Mouse (Mus musculus) kidney, adult 11 months (tissue): ENCODE measurements around the gene Irf8.
A peak's percentile ranks its signal among the peaks of the same experiment; 100 is the strongest.

Experiments
- DNase-seq: peaks from one replicate; pipeline ENCODE4 v3.0.0; 2022

Irf8 gene

DNA sequence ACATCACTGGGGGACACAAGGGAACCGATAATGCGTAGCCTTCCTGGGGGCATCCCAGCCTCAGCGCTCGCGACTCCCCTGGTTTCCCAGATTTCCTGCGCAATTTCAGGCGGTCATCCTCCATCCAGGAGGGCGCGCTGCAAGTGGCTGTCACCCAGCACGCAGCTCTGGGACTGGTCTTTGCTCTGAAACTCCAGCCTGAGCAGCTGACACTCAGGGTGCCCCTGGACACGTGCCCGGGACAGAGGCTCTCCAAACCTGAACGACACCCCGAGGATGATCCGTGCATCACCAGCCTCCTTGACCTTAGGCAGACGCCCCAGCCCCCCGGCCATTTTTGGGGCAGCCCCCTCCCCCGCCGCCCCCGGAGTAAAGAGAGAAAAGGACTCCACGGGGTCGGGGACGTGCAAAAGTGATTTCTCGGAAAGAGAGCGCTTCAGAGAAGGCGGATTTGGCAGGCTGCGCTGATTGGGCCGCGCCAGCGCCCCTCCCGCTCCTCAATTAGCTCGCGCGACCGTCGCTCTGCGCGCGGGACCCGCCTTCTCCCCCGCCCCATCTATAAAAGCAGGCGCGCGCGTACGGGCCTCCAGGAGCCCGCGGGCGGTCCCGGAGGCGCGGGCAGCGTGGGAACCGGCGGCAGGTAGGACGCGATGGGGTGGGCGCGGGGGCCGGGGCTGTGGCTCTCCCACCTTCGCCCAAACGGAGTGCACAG, at the start of gene Irf8:
Gene Irf8, plus strand, starts transcription at position 589 of the 712 bp plus-strand sequence.
- DNase-seq = peak; percentile 87

DNA sequence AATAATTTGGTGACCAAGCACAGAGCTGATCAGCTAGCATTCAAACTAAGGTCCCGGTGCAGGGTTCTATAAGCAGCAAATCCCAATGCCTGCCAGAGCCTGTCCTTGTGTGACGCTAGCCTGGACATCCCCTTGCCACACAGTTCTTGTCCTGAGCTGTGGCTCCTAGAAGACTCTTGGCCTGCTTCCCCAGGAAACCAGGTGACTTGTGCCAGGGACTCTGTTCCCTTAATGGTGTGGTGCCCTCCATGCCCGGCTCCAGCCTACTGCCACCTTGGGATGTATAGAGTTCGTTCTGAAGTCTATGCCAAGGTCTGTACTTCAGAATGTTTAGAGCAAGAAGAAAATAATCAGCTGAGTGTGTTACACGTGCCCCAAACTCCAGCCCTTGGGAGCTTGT, 49.6 kb upstream of the Irf8 start:
- no peak for DNase-seq

GRCm38 (mm10) chr8:120687786-120688185, 48.4 kb upstream of the Irf8 start:
- peak; percentile 65 for DNase-seq

- DNase-seq = no peak
Measured at GRCm38 (mm10) chr8:120688511-120688910, 47.6 kb upstream of the Irf8 start.

DNA sequence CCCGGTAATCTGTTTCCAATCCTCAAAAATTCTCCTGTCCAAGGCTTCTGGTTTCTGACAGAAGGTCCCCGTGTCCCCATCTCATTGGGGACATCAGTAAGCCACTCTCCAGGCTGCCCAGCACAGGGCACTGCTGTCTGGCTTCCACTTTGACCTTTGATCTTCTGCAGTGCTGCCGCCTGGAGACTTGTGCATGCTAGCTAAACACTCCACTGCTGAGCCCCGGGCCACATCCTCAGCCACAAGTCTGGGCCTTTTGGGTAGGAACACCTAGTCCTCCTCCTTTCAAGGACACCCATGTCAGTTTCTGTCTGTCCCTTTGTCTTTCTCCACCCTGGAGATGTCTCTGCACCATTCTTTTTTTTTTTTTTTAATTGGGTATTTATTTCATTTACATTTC, 43.2 kb upstream of the Irf8 start:
- DNase-seq = no peak

GRCm38 (mm10) chr8:120693861-120694493, 42.2 kb upstream of the Irf8 start:
- DNase-seq = no peak

DNA sequence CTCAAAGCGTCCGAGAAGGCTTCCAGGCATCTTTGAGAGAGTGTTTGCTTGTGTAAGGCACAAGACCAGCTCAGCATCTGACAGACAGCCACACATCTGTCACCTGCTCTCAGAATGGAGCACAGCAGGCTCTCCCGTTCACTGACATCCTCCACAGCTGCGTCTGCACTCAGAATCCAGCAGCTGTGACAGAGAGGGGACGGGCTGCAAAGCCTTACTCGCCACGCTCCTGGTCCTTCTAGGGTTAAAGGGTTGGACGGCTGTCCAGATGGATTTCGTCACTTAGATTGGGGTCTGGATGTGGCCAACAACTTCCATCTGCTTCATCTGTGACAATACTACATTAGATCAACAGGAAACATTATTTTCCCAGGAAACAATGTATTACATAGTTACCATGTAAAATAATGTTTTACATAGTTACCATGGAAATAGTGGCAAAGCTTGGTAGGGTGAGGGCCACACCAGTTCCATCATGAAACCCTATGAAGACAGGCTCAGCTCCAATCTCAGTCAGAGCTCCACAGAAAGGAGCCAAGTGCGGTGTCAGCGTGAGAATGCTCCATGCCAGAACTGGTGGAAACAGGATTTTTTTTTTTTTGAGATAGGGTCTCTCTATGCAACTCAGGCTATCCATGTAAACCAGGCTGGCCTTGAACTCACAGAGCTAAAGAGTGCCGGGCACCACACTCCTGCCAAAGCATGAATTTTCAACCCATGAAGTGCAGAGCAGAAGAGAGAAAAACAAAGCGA, 39.6 kb upstream of the Irf8 start:
- DNase-seq = no peak

GRCm38 (mm10) chr8:120697154-120697978, 38.8 kb upstream of the Irf8 start:
- DNase-seq = no peak

DNA sequence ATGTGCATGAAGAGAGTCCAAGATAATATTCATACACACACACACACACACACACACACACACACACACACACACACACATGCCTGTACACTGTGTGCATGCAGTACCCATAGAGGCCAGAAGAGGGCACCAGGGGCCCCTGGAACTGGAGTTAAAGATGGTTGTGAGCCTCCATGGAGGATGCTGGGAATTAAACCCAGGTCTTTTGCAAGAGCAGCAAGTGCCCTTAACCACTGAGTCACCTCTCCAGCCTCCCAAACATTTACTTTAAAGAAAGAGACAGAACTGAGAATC, 38.2 kb upstream of the Irf8 start:
- DNase-seq = no peak

DNA sequence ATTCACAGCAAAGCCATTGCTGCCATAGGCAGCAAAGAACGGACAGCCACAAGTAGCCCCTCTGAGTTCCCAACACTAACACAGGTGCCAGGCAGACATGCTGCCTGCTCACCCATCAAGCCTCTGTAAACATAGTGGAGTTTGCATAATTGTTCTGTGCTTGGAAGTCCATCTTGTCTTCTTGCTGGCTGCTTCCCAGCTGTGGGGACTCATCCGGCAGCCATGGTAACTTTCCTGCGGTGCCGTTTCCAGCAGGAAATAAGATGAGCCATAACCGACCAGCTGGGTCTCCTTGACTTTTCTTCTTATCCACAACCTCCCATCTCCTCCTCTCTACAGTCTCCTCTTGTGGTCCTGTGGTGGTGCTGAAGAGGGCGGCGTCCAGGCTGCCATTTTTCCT, 37.7 kb upstream of the Irf8 start:
- DNase-seq = no peak

DNA sequence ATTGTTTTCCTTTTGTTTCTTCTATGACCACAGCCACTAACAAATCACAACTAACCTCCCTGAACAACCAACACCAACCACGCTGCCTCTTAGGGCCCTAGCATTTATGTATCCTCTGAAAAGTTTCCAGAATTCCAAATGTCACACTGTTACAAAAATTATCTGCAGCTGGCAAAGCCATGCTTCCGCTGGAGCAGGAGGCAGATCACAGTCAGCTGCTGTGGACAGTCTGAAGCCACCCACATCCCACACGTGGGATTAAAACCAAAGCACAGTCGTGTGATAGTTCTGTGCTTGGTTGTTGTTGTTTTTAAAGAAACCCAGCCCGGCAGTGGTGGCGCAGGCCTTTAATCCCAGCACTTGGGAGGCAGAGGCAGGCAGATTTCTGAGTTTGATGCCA, 37.1 kb upstream of the Irf8 start:
- DNase-seq = no peak

- no peak for DNase-seq
Measured at GRCm38 (mm10) chr8:120699565-120699964, 36.6 kb upstream of the Irf8 start.

- no peak for DNase-seq
Measured at GRCm38 (mm10) chr8:120700053-120700452, 36.1 kb upstream of the Irf8 start.

GRCm38 (mm10) chr8:120701758-120702465, 34.2 kb upstream of the Irf8 start:
- DNase-seq = no peak

DNA sequence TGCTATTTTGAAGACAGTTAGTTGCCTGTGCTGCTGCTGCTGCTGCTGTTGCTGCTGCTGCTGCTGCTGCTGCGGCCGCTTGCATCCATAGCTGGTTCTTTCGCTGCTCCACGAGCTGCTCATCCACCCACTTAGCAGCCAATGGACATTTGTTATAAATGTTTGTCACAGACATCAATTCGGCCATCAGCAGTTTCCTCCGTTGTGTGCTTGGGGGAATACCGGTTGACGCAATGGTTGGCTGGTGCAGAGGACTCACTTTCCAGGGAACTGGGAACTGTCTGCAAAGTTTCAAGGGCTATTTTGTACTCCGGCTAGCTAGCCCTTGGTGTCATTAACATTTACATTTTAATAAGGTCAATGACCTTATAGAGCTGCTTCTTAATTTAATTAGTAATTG, 32.0 kb upstream of the Irf8 start:
- no peak for DNase-seq

GRCm38 (mm10) chr8:120705163-120705562, 31.0 kb upstream of the Irf8 start:
- no peak for DNase-seq

GRCm38 (mm10) chr8:120706193-120706592, 30.0 kb upstream of the Irf8 start:
- DNase-seq = no peak

DNA sequence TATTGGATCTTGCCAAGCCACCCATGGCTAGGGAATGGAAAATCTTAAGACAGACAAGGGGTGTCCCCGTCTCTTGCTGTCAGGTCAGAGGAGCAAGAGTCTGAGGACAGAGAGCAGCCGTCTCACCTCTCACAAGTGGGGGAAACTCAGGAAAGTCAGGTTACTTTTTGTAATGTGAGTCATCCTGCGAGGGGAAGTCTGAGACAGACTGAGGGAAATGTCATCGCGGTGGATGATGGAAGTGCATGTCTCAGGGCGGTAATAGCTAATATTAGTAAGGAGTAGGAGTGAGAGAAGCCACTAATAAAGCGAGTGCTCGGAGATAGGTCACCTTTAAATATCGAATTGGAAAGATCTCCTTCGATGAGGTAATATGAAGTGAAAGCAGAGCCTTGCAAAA, 27.0 kb upstream of the Irf8 start:
- DNase-seq = no peak

DNA sequence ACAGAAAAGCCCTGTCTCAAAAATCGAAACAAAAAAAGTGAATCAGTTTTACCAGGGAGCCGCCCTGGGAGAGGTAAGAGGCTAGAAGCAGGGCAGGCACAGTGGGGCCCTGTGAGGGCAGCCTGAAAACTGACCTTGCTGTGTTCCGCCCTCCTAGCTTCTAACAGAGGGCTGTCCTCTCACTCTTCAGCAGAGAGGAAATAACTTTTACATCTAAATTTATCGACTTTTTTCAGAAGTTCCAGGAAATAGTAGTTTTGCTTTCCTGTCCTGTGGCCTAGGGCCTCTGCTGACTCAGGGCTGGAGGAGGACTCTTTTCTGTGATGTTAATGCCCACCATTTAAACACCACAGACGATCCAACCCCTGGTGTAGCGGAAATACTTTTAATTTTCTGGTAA, 21.0 kb upstream of the Irf8 start:
- DNase-seq = no peak

DNA sequence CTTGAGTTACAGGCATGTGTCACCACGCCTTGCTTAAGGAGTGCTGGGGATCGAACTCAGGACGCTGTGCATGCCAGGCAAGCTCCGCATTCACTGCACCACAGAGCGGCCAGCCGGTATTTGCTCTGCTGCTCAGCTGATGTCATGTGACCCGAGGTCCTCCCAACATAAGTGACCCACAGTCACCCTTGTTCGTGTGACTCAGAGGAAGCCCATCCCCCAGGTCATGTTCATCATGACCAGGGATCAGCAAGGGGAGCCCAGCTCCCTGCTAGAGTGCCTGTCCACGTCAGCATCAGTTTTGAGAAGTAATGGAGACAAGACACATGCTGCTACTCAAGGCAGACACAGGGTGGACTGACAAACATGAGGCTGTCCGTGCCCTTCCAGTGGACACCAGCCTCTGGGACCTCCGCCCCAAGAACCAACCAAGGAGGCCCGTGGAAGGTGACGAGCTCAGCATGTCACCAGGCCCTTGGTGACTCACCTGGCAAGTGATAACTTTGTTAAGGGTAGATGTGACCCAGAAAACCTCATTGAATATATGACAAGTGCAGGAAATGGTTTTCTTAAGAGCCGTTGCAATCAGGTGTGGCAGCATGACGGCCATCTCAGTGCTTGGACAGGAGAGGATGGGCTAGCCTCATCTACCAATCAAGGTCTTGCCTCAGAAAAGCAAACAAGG, 20.0 kb upstream of the Irf8 start:
- no peak for DNase-seq

GRCm38 (mm10) chr8:120719586-120720236, 16.4 kb upstream of the Irf8 start:
- no peak for DNase-seq

DNA sequence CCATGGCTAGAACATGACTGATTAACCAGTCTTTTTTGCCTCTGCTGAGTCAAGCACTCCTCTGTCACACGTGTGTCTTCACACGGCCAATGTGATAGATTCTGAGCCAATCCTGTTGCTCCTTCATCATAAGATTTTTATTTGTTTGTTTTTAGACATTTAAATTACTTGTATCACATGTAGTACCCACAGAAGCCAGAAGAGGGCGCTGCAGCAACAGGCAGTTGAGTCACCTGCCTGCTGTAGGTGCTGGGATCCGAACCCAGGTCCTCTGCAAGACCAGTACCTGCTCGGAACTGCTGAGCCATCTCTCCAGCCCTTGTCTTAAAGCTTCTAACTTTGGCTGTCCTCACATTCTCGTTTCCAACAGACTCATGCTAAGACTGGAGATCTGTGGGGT, 13.1 kb upstream of the Irf8 start:
- DNase-seq = no peak
